Mouse (Mus musculus) ovary, postnatal 14 days (tissue): ENCODE measurements at regions not wholly inside any gene's neighbourhood (a gene's known extent, or its start where the extent isn't known, plus 50 kb on each side); places are given as distances from the start of the nearest gene placed in this dataset.

Source experiments
- DNase-seq: peaks from one replicate; pipeline ENCODE4 v3.0.0; 2022; ENCODE audit warnings: low spot score

- DNase-seq = no peak
Observed at GRCm38 (mm10) chr8:17596559-17596958, 1381.5 kb downstream of the Defb40 start.

- no peak for DNase-seq
Observed at GRCm38 (mm10) chr8:17594607-17595006, 1383.4 kb downstream of the Defb40 start.

- no peak for DNase-seq
Observed at GRCm38 (mm10) chr8:17590135-17590534, 1387.9 kb downstream of the Defb40 start.

- no peak for DNase-seq
Observed at GRCm38 (mm10) chr8:17588189-17588588, 1389.9 kb downstream of the Defb40 start.

- DNase-seq = no peak
Observed at GRCm38 (mm10) chr8:17587261-17587861, 1390.7 kb downstream of the Defb40 start.
